Mouse (Mus musculus) liver, adult (tissue): ENCODE data around the gene Fam178b.

Source experiments
- GATA4 ChIP-seq: IDR thresholded peaks from 2 replicates; pipeline ENCODE4 v1.6.1; 2014; ENCODE audit warnings: mild to moderate bottlenecking, low read length; ENCODE audit not compliant: insufficient replicate concordance

Fam178b gene

DNA sequence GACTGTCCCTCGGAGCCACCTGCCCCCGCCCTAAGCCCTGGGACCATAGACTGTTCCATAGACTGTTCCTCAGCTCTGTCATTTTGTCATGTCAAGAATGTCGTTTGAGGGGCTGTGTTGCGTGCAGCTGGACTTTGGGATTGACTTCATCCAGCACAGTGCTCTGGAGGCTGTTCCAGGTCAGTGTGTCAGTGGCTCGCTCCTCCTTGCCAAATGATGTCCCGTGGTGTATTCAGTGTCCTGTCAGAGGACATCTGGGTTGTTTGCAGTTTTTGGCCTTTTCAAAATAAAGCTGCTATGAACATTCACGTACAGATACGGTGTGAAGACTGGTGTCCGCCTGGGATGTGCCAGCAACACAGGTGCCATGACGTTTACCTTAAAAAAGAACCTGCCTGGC, 156.1 kb downstream of the Fam178b start:
- TF ChIP-seq GATA4: no peak

DNA sequence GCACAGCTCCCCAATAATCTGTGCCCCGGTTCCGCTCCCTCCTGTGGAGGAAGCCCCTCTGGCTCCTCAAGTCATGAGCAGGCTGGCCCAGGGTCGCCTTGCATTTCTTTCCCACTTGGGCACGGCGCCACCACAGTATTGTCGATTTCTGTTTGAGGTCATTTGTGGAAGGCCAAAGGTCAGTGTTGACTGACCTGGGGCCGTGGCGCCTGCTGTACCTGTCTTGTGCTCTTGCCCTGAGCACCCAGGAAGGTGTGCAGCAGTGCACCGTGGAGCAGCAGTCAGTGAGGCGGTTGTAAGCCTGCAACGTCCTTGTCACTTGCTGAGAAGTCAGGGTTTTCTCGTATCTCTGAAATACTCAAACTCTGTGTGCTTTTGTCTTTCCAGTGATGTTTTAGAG, 157.2 kb downstream of the Fam178b start:
- TF ChIP-seq GATA4: no peak

GRCm38 (mm10) chr1:36524058-36524457, 158.9 kb downstream of the Fam178b start:
- no peak for TF ChIP-seq GATA4

DNA sequence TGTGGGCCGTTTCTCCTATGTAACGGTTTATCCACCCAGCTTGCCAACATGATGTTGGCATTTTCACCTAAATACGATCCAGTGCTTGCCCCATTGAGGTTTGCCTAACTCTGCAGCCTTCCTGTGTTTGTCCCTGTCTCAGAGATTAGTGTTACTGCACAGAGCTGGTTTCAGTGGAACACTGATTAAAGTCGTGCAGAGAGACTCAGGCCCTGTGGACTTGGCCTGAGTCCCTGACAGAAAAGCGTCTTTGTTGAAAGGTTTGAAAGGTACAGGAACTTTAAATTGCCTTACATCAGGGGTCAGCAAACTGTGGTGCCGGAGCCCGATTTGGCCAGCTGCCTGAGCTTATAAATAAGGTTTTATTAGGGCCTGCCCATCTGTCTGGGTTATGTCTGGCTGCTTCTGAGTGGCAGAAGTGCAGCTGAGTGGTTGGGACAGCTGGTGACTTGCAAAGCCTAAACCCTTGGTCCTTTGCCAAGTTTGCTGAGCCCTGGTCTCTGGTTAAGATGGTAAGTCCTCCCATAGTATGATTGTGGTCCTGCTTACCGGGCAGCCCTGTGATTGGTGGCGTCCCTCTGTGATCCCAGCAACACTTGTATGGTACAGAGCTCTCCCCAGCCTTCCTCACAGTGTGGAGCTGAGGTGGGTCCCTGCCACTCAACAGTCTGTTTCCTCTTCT, 159.5 kb downstream of the Fam178b start:
- no peak for TF ChIP-seq GATA4

DNA sequence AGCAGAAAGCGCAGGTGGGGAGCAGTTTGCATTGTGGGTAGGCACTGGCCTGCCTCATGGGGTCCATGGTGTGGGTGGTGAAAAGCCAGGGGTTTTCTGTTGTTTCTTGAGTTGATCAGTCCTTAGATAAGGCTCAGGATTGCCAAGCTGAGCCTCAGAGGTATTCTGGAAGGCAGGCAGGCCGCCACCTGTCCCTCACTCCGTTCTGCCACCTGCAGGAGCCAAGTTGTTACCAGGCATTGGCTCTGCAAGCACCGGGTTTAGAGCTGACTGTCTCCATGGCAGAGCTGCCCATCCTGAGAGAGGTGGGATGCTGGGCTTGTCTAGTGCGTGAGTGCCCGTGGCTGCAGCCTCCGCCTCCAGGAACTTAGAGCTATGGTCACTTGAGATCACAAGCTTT, 160.8 kb downstream of the Fam178b start:
- TF ChIP-seq GATA4: no peak

- no peak for TF ChIP-seq GATA4
Observed at GRCm38 (mm10) chr1:36519626-36520025, 163.4 kb downstream of the Fam178b start.

DNA sequence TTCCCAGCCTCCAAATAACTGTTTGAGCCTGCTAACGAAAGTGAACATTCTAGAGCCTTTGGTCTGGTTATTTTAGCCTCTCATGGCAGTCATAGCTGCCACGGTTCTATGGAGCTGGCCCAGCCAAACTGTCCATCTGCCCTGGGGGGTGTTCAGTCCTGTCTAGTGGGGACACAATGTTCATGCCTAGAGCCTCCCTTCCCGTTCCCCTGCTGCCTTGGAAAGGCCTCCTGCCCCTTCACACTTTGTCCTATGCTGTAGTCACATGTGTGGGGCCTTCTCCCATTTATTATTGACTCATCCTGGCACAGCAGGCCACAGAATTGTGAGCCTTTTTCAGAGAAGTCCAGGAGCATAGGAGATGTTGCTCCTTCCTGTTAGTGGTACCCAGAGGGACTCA, 164.7 kb downstream of the Fam178b start:
- TF ChIP-seq GATA4: no peak

- TF ChIP-seq GATA4: no peak
Observed at GRCm38 (mm10) chr1:36513718-36514117, 169.3 kb downstream of the Fam178b start.

DNA sequence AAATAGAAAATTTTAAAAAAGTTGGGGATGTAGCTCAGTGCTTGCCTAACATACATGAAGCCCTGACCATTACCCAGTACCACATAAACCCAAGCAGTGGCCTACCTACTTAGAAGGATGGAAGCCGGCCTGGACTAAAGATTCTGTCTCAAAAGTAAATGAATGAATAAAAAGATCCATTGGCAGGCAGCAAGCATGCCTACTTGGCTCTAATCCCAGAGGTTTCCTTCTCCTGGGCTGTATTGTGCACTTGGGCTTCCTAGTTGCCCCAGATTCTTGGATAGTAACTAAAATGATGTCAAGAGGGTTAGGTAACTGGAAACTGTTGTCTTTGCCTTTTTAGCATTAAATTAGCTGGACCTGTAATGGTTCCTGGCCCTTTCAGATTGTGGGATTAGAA, 169.7 kb downstream of the Fam178b start:
- TF ChIP-seq GATA4: no peak

DNA sequence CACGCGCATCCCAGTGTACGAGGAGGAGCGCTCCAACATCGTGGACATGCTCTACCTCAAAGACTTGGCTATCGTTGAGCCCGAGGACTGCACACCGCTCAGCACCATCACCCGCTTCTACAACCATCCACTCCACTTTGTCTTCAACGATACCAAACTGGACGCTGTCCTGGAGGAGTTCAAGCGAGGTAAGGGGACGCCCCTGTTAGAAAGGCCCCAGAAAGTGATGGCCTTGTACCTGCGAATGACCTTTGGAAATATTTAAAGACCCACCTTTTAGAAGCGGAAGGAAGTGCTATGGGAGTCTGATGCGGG, 170.1 kb downstream of the Fam178b start:
- TF ChIP-seq GATA4: no peak
